Mouse (Mus musculus): ENCODE data around the gene Slc12a5.

Gene Slc12a5

GRCm38 (mm10) chr2:164960716-164961441 lies at the start of gene Slc12a5:
TSS of gene Slc12a5 (plus strand) at chr2:164960802.
- DNase-seq: peak; percentile 26 to 36

GRCm38 (mm10) chr2:164911086-164912048 lies 49.2 kb upstream of the Slc12a5 start, which contains the start of gene Zfp335:
TSS of gene Zfp335 (minus strand) at chr2:164911757.
- peak; percentile 91 to 93 for DNase-seq

GRCm38 (mm10) chr2:164912151-164912550 lies 48.5 kb upstream of the Slc12a5 start:
- peak; percentile 27 to 32 for DNase-seq

DNA sequence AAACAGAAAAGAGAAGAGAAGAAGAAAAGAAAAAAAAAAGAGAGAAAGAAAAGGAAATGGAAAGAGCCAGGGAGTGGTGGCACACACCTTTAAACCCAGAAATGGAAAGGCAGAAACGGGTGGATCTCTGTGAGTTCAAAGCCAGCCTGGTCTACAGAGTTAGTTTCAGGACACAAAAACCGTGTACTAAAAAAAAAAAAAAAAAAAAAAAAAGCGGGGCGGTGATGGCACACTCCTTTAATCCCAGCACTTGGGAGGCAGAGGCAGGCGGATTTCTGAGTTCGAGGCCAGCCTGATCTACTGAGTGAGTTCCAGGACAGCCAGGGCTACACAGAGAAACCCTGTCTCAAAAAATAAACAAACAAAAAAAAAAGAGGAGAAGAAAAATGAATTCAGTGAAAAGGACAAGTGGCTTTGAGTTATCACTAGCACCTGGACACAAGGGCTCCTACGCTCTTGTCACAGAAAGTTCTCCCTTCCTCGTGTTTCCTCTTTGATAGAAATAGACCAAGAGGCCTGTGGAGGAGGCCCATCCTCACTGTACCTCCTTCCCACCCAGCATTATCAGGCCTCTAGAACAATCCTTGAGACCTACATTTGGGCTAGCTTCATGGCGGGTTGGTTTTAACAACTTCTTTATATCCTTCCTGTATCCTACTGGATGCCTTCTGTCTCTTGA lies 47.7 kb upstream of the Slc12a5 start:
- DNase-seq: no peak

DNA sequence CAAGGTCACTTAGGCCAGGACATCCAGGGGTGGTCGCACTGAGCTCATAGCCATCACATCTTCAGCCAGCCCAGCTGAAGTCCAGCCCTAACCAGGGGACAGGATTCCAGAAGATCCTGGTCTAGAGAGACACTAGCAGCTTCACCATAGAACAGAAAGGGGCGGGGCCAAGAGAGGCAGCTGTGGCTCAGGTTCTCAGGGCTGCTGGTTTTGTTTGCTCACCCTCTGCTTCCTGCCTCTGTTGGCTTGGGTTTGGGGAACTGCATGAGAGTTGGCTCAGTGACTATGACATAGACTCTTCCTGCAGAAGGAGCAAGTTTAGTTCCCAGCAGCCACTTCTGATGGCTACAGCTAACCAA lies 47.2 kb upstream of the Slc12a5 start:
- peak; percentile 73 to 76 for DNase-seq

- DNase-seq: no peak
Observed at GRCm38 (mm10) chr2:164916820-164917219, 43.8 kb upstream of the Slc12a5 start.

GRCm38 (mm10) chr2:164917371-164917770 lies 43.2 kb upstream of the Slc12a5 start:
- DNase-seq: no peak

DNA sequence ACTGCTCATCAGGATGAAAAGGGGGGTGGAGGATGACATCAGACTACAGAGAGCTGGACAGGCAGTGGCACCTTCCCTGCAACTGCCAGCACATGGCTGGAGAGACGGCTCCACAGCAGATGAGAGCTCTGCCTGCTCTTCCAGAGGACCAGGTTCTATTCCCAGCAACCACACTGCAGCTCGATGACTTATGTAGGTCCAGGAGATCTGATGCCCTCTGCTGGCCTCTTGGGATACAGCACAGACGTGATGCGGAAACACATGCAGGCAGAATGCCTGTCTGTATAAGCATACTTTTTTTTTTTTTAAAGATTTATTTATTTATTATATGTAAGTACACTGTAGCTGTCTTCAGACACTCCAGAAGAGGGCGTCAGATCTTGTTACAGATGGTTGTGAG lies 42.3 kb upstream of the Slc12a5 start:
- no peak for DNase-seq

GRCm38 (mm10) chr2:164921984-164922383 lies 38.6 kb upstream of the Slc12a5 start:
- no peak for DNase-seq

GRCm38 (mm10) chr2:164923291-164923690 lies 37.3 kb upstream of the Slc12a5 start:
- DNase-seq: no peak

GRCm38 (mm10) chr2:164924100-164924857 lies 36.3 kb upstream of the Slc12a5 start:
- DNase-seq: peak; percentile 87 to 91

DNA sequence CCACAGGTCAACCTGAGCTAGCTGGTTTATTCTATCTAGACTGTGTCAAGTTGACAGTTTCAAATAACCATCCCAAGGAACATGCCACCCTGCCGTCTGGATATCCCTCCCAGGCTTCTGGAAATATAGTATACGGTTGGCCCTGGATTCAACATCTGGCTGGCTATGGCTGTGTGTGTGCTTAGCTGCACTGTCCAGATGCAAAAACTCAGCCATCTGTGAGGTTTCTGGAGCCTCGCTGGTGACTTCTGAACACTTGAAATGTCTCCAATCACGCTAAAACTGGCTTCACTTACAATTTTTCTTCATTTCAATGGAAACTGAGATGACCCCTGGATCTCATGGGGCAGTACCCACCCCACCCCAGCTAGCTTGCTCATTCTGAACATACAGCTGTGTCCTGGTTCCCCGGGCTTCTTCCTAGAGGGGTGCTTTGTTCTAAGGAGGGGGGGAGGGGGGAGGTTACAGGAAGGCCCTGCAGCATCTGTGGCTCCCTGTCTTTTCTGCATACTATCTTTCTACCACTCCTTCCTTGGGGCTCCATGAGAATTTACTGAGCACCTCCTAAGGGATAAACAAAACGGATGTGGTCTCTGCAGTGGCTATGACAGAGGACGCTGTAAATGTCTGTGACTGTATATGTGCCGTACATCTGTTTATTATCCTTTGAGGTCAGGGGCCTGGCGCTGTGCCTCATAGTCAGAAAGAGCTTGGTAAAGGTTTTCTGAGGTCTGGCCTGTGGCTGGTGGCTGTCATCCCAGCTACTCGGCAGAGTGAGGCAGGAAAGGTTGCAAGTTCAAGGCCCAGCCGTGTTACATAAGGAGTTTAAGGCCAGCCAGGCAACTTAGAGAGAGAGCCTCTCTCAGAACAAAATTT lies 29.7 kb upstream of the Slc12a5 start:
- no peak for DNase-seq

- no peak for DNase-seq
Observed at GRCm38 (mm10) chr2:164933534-164933933, 27.1 kb upstream of the Slc12a5 start.

GRCm38 (mm10) chr2:164935991-164936390 lies 24.6 kb upstream of the Slc12a5 start:
- DNase-seq: peak; percentile 30 to 48

GRCm38 (mm10) chr2:164938146-164939091 lies 22.2 kb upstream of the Slc12a5 start:
- DNase-seq: peak; percentile 32 to 33

DNA sequence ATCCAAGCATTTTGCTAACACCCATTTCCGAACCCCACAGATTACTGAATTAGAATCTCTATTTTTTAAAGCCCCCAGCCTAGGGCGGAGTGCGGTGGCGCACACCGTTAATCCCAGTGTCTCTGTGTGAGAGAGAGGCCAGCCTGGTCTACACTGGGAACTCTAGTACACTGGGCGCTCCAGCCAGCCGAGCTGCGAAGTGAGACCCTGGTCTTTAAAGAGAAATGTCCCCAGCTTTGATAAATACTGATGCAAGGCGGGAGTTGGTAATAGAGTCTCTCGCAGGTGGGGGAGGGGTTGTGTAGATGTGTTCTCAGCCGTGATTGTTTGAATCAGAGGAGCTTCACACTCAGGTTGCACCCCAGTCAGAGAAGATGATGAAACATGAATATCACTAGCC lies 21.5 kb upstream of the Slc12a5 start:
- DNase-seq: no peak

GRCm38 (mm10) chr2:164940140-164940830 lies 20.3 kb upstream of the Slc12a5 start, which contains the start of gene Mmp9:
TSS of gene Mmp9 (plus strand) at chr2:164940780.
- DNase-seq: no peak

GRCm38 (mm10) chr2:164942692-164943290 lies 17.8 kb upstream of the Slc12a5 start:
- peak; percentile 43 to 48 for DNase-seq

DNA sequence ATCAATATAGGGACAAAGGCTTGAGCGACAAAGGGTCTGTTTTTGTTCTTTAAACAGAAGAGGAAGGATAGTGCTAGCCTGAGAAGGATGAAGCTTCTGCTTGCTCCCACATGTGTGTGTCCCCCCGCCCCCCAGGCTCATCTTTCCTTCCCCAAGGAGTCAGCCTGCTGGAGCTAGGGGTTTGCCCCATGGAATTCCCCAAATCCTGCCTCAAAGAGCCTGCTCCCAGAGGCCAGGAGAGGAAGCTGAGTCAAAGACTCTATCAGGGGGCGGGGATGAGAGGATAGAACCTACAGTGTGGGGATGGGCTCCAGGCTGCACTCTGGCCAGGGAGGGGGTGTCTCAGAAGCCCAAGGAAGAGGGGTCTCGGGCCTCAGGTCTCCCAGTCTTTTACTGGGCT lies 13.1 kb upstream of the Slc12a5 start:
- no peak for DNase-seq
